In genomic region chr5:21768506-21768905, GRCm38 (mm10) we compare ENCODE assay signal across 26 mouse cellular contexts.
"Had no signal": no experiment of that assay in that cellular context is flagged by ENCODE, and none has a peak within 500 bp of the region (broad histone marks: within the 10 kb centered on the region; RNA-seq: fewer than 3 reads in every experiment).

No protein-coding gene starts in this region.

- H3K9ac ChIP-seq: heart, embryonic 12.5 days; hindbrain, embryonic 12.5 days; hindbrain, embryonic 14.5 days; intestine, embryonic 15.5 days; kidney, embryonic 15.5 days; limb, embryonic 12.5 days had no signal

- H3K4me3 ChIP-seq: gastrocnemius, adult 2 months; heart, adult 2 months; heart, embryonic 12.5 days; hindbrain, embryonic 10.5 days; hindbrain, embryonic 12.5 days; intestine, embryonic 15.5 days; kidney, embryonic 15.5 days; limb, embryonic 10.5 days; limb, embryonic 12.5 days had no signal

- H3K4me1 ChIP-seq: heart, embryonic 12.5 days; hindbrain, embryonic 10.5 days; hindbrain, embryonic 12.5 days; intestine, embryonic 15.5 days; kidney, embryonic 15.5 days; limb, embryonic 10.5 days; limb, embryonic 12.5 days had no signal

- H3K4me2 ChIP-seq: heart, embryonic 12.5 days; hindbrain, embryonic 12.5 days; hindbrain, embryonic 14.5 days; intestine, embryonic 15.5 days; kidney, embryonic 15.5 days; limb, embryonic 12.5 days; liver, embryonic 11.5 days had no signal

- ATAC-seq: hindbrain, embryonic 16.5 days; inflammation-experienced regulatory T-cells, adult 6 months; intestine, embryonic 15.5 days; intestine, postnatal 0 days had no signal

- H3K27ac ChIP-seq: gastrocnemius, adult 2 months; heart, adult 2 months; hindbrain, embryonic 10.5 days; hindbrain, embryonic 12.5 days; hindbrain, embryonic 14.5 days; intestine, embryonic 15.5 days; kidney, embryonic 15.5 days; kidney, postnatal 0 days; limb, embryonic 10.5 days; limb, embryonic 12.5 days had no signal

- H3K9me3 ChIP-seq: heart, embryonic 12.5 days; hindbrain, embryonic 10.5 days; hindbrain, embryonic 12.5 days; intestine, embryonic 15.5 days; kidney, embryonic 15.5 days; limb, embryonic 10.5 days; limb, embryonic 12.5 days had no signal

- H3K27me3 ChIP-seq: heart, embryonic 12.5 days; hindbrain, embryonic 12.5 days; intestine, embryonic 15.5 days; kidney, embryonic 15.5 days; limb, embryonic 12.5 days had no signal

- DNase-seq: gastrocnemius, adult 2 months; gastrocnemius, postnatal 10 days; gastrocnemius, postnatal 36 days; heart, adult 2 months; heart, postnatal 10 days; heart, postnatal 4 days; kidney, adult 2 months; kidney, adult 9 months; kidney, postnatal 14 days; kidney, postnatal 36 days; layer of hippocampus, adult 9-11 months; layer of hippocampus, postnatal 36 days; liver had no signal
